Mouse (Mus musculus) MEL (cell line): ENCODE data around the gene Opcml. TPM values are rescaled to one million over a fixed set of nuclear protein-coding genes. Genes with fewer than 3 reads are reported as not detected.

Experiments
- DNase-seq: peaks from one replicate; pipeline ENCODE4 v3.0.0; 2011; ENCODE audit warnings: low read depth, low spot score
- H3K27ac ChIP-seq: 2 replicates; pipeline ENCODE4 v1.5.1; 2012; ENCODE audit warnings: low read depth, mild to moderate bottlenecking, control low read depth, low read length, moderate library complexity; ENCODE audit not compliant: control insufficient read depth
- H3K27me3 ChIP-seq, 2 experiments: fragments of 150-350 bp in 1 of 2; sonication (generic) in 1 of 2; 2 replicates each; pipeline ENCODE4 v1.6.1; 2012; ENCODE audit warnings: low read length in 2 of 2, mild to moderate bottlenecking in 2 of 2, improper control_type of control experiment in 1 of 2, moderate library complexity in 1 of 2; ENCODE audit not compliant: insufficient read depth in 2 of 2, control insufficient read depth in 1 of 2
- H3K36me3 ChIP-seq, 2 experiments: 2 replicates each; pipeline ENCODE4 v1.6.1; 2012 to 2014; ENCODE audit warnings: low read length in 2 of 2, improper control_type of control experiment in 1 of 2, inconsistent platforms in 1 of 2, mild to moderate bottlenecking in 1 of 2; ENCODE audit not compliant: insufficient read depth in 2 of 2, control insufficient read depth in 1 of 2
- H3K4me1 ChIP-seq, 2 experiments: fragments of 150-350 bp in 1 of 2; sonication (generic) in 1 of 2; 2 replicates each; pipeline ENCODE4 v1.6.1; 2012; ENCODE audit warnings: low read length in 2 of 2, improper control_type of control experiment in 1 of 2, mild to moderate bottlenecking in 1 of 2; ENCODE audit not compliant: insufficient read depth in 2 of 2, control insufficient read depth in 1 of 2
- H3K4me3 ChIP-seq, 2 experiments: fragments of 150-350 bp in 1 of 2; sonication (generic) in 1 of 2; 2 replicates each; pipeline ENCODE4 v1.5.1; 2012; ENCODE audit warnings: low read depth in 2 of 2, low read length in 2 of 2, mild to moderate bottlenecking in 2 of 2, moderate library complexity in 2 of 2, control low read depth in 1 of 2, improper control_type of control experiment in 1 of 2; ENCODE audit not compliant: control insufficient read depth in 1 of 2, insufficient read depth in 1 of 2
- H3K79me2 ChIP-seq: 2 replicates; pipeline ENCODE4 v1.6.1; 2012; ENCODE audit warnings: mild to moderate bottlenecking, low read length, moderate library complexity; ENCODE audit not compliant: control insufficient read depth, poor library complexity, insufficient read depth
- H3K9ac ChIP-seq: 2 replicates; pipeline ENCODE4 v1.6.1; 2012; ENCODE audit warnings: low read depth, mild to moderate bottlenecking, control low read depth, low read length, moderate library complexity; ENCODE audit not compliant: control insufficient read depth, poor library complexity, severe bottlenecking
- H3K9me3 ChIP-seq: fragments of 150-350 bp; sonication (generic); replicated peaks from 2 replicates; pipeline ENCODE4 v1.6.1; 2012; ENCODE audit warnings: mild to moderate bottlenecking, low read length, improper control_type of control experiment, moderate library complexity; ENCODE audit not compliant: insufficient read depth
- BHLHE40 ChIP-seq: IDR thresholded peaks from 2 replicates; pipeline ENCODE4 v1.6.1; 2012; ENCODE audit warnings: low read depth, mild to moderate bottlenecking, inconsistent platforms, low read length, improper control_type of control experiment, borderline replicate concordance
- CTCF ChIP-seq, 3 experiments: IDR thresholded peaks in 2 of 3; conservative IDR thresholded peaks in 1 of 3; 2 replicates each; pipeline ENCODE4 v1.5.1; 2011 to 2012; ENCODE audit warnings: low read length in 3 of 3, low read depth in 2 of 3, mild to moderate bottlenecking in 2 of 3, improper control_type of control experiment in 1 of 3, inconsistent platforms in 1 of 3, mixed read lengths in 1 of 3, moderate library complexity in 1 of 3; ENCODE audit not compliant: control insufficient read depth in 1 of 3, insufficient read depth in 1 of 3, poor library complexity in 1 of 3, severe bottlenecking in 1 of 3
- E2F4 ChIP-seq: IDR thresholded peaks from 2 replicates; pipeline ENCODE4 v1.6.1; 2011; ENCODE audit warnings: low read depth, low read length, improper control_type of control experiment, borderline replicate concordance
- EP300 ChIP-seq, 2 experiments: IDR thresholded peaks; 2 replicates each; pipeline ENCODE4 v1.6.1; 2011; ENCODE audit warnings: improper control_type of control experiment in 2 of 2, low read length in 2 of 2, low read depth in 1 of 2, mild to moderate bottlenecking in 1 of 2
- ETS1 ChIP-seq: IDR thresholded peaks from 2 replicates; pipeline ENCODE4 v1.6.1; 2012; ENCODE audit warnings: low read depth, mild to moderate bottlenecking, inconsistent platforms, low read length, improper control_type of control experiment, moderate library complexity
- GABPA ChIP-seq: IDR thresholded peaks from 2 replicates; pipeline ENCODE4 v1.6.1; 2012; ENCODE audit warnings: low read depth, mild to moderate bottlenecking, inconsistent platforms, low read length, improper control_type of control experiment, moderate library complexity
- GATA1 ChIP-seq: IDR thresholded peaks from 2 replicates; pipeline ENCODE4 v1.6.1; 2011; ENCODE audit warnings: low read depth, low read length, improper control_type of control experiment
- KAT2A ChIP-seq: conservative IDR thresholded peaks from 2 replicates; pipeline ENCODE4 v1.6.1; 2012; ENCODE audit warnings: low read depth, low read length, improper control_type of control experiment, inconsistent platforms
- MAX ChIP-seq: IDR thresholded peaks from 2 replicates; pipeline ENCODE4 v1.6.1; 2011; ENCODE audit warnings: low read length, improper control_type of control experiment
- MAZ ChIP-seq: IDR thresholded peaks from 2 replicates; pipeline ENCODE4 v1.6.1; 2012; ENCODE audit warnings: low read depth, mild to moderate bottlenecking, inconsistent platforms, low read length, improper control_type of control experiment
- MXI1 ChIP-seq: IDR thresholded peaks from 2 replicates; pipeline ENCODE4 v1.6.1; 2011; ENCODE audit warnings: mild to moderate bottlenecking, low read depth, low read length, improper control_type of control experiment
- MYB ChIP-seq: IDR thresholded peaks from 2 replicates; pipeline ENCODE4 v1.6.1; 2011; ENCODE audit warnings: mild to moderate bottlenecking, low read depth, low read length, improper control_type of control experiment
- MYC ChIP-seq: IDR thresholded peaks from 2 replicates; pipeline ENCODE4 v1.6.1; 2011; ENCODE audit warnings: low read depth, mild to moderate bottlenecking, low read length, improper control_type of control experiment, moderate library complexity
- NRF1 ChIP-seq: IDR thresholded peaks from 2 replicates; pipeline ENCODE4 v1.6.1; 2014; ENCODE audit warnings: low read depth, mild to moderate bottlenecking, inconsistent platforms, low read length, improper control_type of control experiment, moderate library complexity; ENCODE audit not compliant: poor library complexity, insufficient read depth, severe bottlenecking
- POLR2A ChIP-seq, 2 experiments: IDR thresholded peaks; 2 replicates each; pipeline ENCODE4 v1.6.1; 2011 to 2012; ENCODE audit warnings: low read length in 2 of 2, mild to moderate bottlenecking in 2 of 2, control low read depth in 1 of 2, improper control_type of control experiment in 1 of 2, low read depth in 1 of 2, moderate library complexity in 1 of 2; ENCODE audit not compliant: control insufficient read depth in 1 of 2, insufficient read depth in 1 of 2, poor library complexity in 1 of 2
- RCOR1 ChIP-seq: IDR thresholded peaks from 2 replicates; pipeline ENCODE4 v1.6.1; 2012; ENCODE audit warnings: low read depth, mild to moderate bottlenecking, inconsistent platforms, low read length, improper control_type of control experiment
- SIN3A ChIP-seq: IDR thresholded peaks from 2 replicates; pipeline ENCODE4 v1.6.1; 2012; ENCODE audit warnings: low read length, improper control_type of control experiment, inconsistent platforms
- SMC3 ChIP-seq: IDR thresholded peaks from 2 replicates; pipeline ENCODE4 v1.6.1; 2011; ENCODE audit warnings: low read depth, low read length, improper control_type of control experiment
- TAL1 ChIP-seq: IDR thresholded peaks from 2 replicates; pipeline ENCODE4 v1.6.1; 2012; ENCODE audit warnings: mild to moderate bottlenecking, inconsistent platforms, low read length, moderate library complexity, mixed read lengths
- TBP ChIP-seq: IDR thresholded peaks from 2 replicates; pipeline ENCODE4 v1.8.0; 2011; ENCODE audit warnings: low read depth, low read length, improper control_type of control experiment
- TCF12 ChIP-seq: IDR thresholded peaks from 2 replicates; pipeline ENCODE4 v1.6.1; 2014; ENCODE audit warnings: low read depth, mild to moderate bottlenecking, inconsistent platforms, low read length, improper control_type of control experiment, moderate library complexity
- UBTF ChIP-seq: IDR thresholded peaks from 2 replicates; pipeline ENCODE4 v1.6.1; 2012; ENCODE audit warnings: low read depth, mild to moderate bottlenecking, inconsistent platforms, low read length, improper control_type of control experiment, moderate library complexity, borderline replicate concordance; ENCODE audit not compliant: insufficient read depth
- USF1 ChIP-seq: IDR thresholded peaks from 2 replicates; pipeline ENCODE4 v1.6.1; 2014; ENCODE audit warnings: low read depth, mild to moderate bottlenecking, inconsistent platforms, low read length, improper control_type of control experiment, moderate library complexity
- USF2 ChIP-seq, 2 experiments: IDR thresholded peaks; 2 replicates each; pipeline ENCODE4 v1.6.1; 2011 to 2012; ENCODE audit warnings: improper control_type of control experiment in 2 of 2, low read length in 2 of 2, borderline replicate concordance in 1 of 2, inconsistent platforms in 1 of 2, low read depth in 1 of 2, mild to moderate bottlenecking in 1 of 2; ENCODE audit not compliant: insufficient read depth in 1 of 2
- ZC3H11A ChIP-seq: IDR thresholded peaks from 2 replicates; pipeline ENCODE4 v1.6.1; 2012; ENCODE audit warnings: low read depth, mild to moderate bottlenecking, inconsistent platforms, low read length, improper control_type of control experiment
- ZKSCAN1 ChIP-seq: IDR thresholded peaks from 2 replicates; pipeline ENCODE4 v1.6.1; 2012; ENCODE audit warnings: low read depth, mild to moderate bottlenecking, inconsistent platforms, low read length, improper control_type of control experiment, moderate library complexity
- ZMIZ1 ChIP-seq: IDR thresholded peaks from 2 replicates; pipeline ENCODE4 v1.6.1; 2012; ENCODE audit warnings: low read depth, mild to moderate bottlenecking, inconsistent platforms, low read length, improper control_type of control experiment, moderate library complexity
- ZNF384 ChIP-seq: IDR thresholded peaks from 2 replicates; pipeline ENCODE4 v1.6.1; 2012; ENCODE audit warnings: low read depth, mild to moderate bottlenecking, inconsistent platforms, low read length, improper control_type of control experiment
- polyA plus RNA-seq, 2 experiments: library from polyadenylated mRNA; stranded (reverse) in 1 of 2; unstranded in 1 of 2; fragments of >175 nt in 1 of 2; fragments of >200 nt in 1 of 2; gene quantifications; 2 replicates each; pipeline versions ENCODE4 v1.2.1 to v1.2.4; 2012; ENCODE audit warnings: low replicate concordance in 2 of 2, low read depth in 1 of 2; ENCODE audit not compliant: insufficient read length in 2 of 2, insufficient read depth in 1 of 2, missing spikeins in 1 of 2
- total RNA-seq: library from RNA; depleted of rRNA; stranded (reverse); fragments of 300-350 nt; gene quantifications from 2 replicates; pipeline ENCODE4 v1.2.3, GENCODE M21; 2012

Gene Opcml
- total and polyA plus RNA-seq, 3 experiments, result not detected

- Histone ChIP-seq H3K4me3 (no peak overlapping the region), H3K9me3 (no peaks in the 10 kb centered on the region), H3K79me2 (no peaks in the 10 kb centered on the region), H3K36me3 (no peaks in the 10 kb centered on the region), H3K27me3 (no peaks in the 10 kb centered on the region), H3K9ac (no peak overlapping the region), H3K27ac (no peak overlapping the region), H3K4me1 (no peaks in the 10 kb centered on the region)
- TF ChIP-seq ZNF384 (no peak), TAL1 (no peak), NRF1 (no peak), TBP (no peak), POLR2A (IDR thresholded peaks at IDR 0.05; ENCODE audit: control insufficient read depth in 1 of 2, insufficient read depth in 1 of 2, low read depth in 1 of 2, low read length in 2 of 2, poor library complexity in 1 of 2) (no peak), USF2 (IDR thresholded peaks at IDR 0.05; ENCODE audit: borderline replicate concordance in 1 of 2, insufficient read depth in 1 of 2, low read depth in 1 of 2, low read length in 2 of 2) (no peak), EP300 (IDR thresholded peaks at IDR 0.05; ENCODE audit: low read depth in 1 of 2, low read length in 2 of 2) (no peak), UBTF (no peak), RCOR1 (no peak), BHLHE40 (no peak), MAX (no peak), ZMIZ1 (no peak), SIN3A (no peak), SMC3 (no peak), CTCF (IDR thresholded peaks at IDR 0.05 in 2 of 3, conservative IDR thresholded peaks at IDR 0.05 in 1 of 3; ENCODE audit: control insufficient read depth in 1 of 3, insufficient read depth in 1 of 3, low read depth in 2 of 3, low read length in 3 of 3, poor library complexity in 1 of 3, severe bottlenecking in 1 of 3) (no peak)
- DNase-seq, result no peak
These were observed 391.3 kb downstream of the Opcml start for GRCm38 (mm10) chr9:28181916-28182315.

- no peaks in the 10 kb centered on the region for H3K79me2 ChIP-seq
- H3K9ac ChIP-seq, result no peak overlapping the region
- H3K27me3 ChIP-seq, result no peaks in the 10 kb centered on the region
- no peaks in the 10 kb centered on the region for H3K36me3 ChIP-seq
- TF ChIP-seq TAL1 (no peak), USF1 (no peak), KAT2A (no peak), RCOR1 (no peak), POLR2A (IDR thresholded peaks at IDR 0.05; ENCODE audit: control insufficient read depth in 1 of 2, insufficient read depth in 1 of 2, low read depth in 1 of 2, low read length in 2 of 2, poor library complexity in 1 of 2) (no peak), GABPA (no peak), GATA1 (no peak), MYB (no peak), E2F4 (no peak), SMC3 (no peak), TCF12 (no peak), MAX (no peak), ETS1 (no peak), MXI1 (no peak), USF2 (IDR thresholded peaks at IDR 0.05; ENCODE audit: borderline replicate concordance in 1 of 2, insufficient read depth in 1 of 2, low read depth in 1 of 2, low read length in 2 of 2) (no peak), MAZ (no peak), MYC (no peak), ZC3H11A (no peak), ZNF384 (no peak), ZKSCAN1 (no peak)
- TF ChIP-seq, all 39 proteins: peak for 0
- no peaks in the 10 kb centered on the region for H3K4me1 ChIP-seq
- no peak for DNase-seq
- H3K9me3 ChIP-seq, result no peaks in the 10 kb centered on the region
- H3K27ac ChIP-seq, result no peak overlapping the region
- H3K4me3 ChIP-seq, result no peak overlapping the region
These were observed 399.7 kb downstream of the Opcml start for GRCm38 (mm10) chr9:28190226-28190625.
